Mouse (Mus musculus): ENCODE measurements around the gene Dck. TPM values are rescaled to one million over a fixed set of nuclear protein-coding genes. Genes with fewer than 3 reads are reported as not detected.

Gene Dck
- polyA plus RNA-seq, 1 experiment from 2014 or later: 44.0 TPM

DNA sequence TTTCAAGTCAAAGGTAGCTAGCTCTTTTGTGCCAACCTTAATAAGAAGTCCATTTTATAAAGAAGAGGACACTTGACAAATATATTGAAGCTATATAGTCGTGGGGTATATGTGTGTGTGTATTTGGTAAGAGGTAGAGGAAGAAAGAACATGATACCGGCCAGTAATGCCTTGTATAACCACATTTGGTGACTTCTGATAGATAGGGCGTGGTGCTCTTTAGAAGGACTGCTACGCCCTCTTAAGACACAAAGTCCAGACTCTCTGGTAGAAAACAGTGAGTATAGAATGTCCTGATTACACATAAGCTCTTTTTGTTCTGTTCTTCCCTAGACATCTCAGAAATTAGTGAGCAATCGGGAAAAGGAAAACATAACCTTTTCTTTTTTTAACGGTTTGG, 3.4 kb downstream of the Dck start:
- H3K9me3 ChIP-seq (ENCODE audit: control insufficient read depth, low read length): no peaks in the 10 kb centered on the region
- H3K36me3 ChIP-seq (ENCODE audit: control insufficient read depth, insufficient read depth, low read length): no peaks in the 10 kb centered on the region; the same call in 1 of the 2 replicates
- 92% methylated on average over 6 of the region's 6 CpGs for WGBS
- no peak overlapping the region for H3K27ac ChIP-seq (ENCODE audit: low read depth, low read length)
- H3K4me2 ChIP-seq (ENCODE audit: low read depth, low read length): no peak overlapping the region
- ATAC-seq (ENCODE audit: low read depth): no peak
- peaks cover 13% of the 10 kb centered on the region; the same call in 1 of the 2 replicates for H3K4me1 ChIP-seq (ENCODE audit: control insufficient read depth, insufficient read depth, low read length)
- no peaks in the 10 kb centered on the region for H3K27me3 ChIP-seq (ENCODE audit: control insufficient read depth, insufficient read depth, low read length)
- no peak overlapping the region for H3K4me3 ChIP-seq (ENCODE audit: low read depth, low read length)
- no peak overlapping the region for H3K9ac ChIP-seq (replicated peaks; ENCODE audit: low read depth, low read length)

DNA sequence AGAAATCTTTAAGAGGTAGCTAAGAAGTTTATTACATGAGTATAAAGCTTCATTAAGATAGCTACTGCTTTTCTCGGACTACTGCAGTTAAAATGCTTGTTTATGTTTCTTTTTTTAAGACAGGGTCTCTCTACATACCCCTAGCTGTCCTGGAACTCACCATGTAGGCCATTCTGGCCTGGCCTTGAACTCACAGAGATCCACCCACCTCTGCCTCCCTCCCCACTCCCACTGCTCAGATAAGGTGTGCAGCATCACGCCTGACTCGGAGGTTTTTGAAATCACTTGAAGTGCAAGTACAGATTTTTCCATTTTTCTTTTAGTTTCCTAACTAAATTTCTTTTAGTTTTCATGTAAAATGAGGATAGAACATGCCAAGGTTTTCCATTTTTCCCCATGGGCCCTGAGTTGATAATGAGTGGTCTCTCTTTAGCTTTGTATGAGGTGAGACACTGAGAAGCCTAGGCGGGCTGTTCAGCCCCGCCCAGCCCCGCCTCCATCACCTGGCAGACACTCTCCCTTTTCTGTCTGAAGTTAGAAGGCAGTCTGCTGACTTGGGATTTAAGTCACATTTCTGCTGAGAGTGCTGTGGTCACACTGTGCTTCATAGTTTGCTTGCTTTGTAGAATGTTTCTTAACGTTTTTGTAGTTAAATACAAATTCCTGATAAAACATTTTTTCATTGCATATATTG, 17.4 kb downstream of the Dck start:
- no peak overlapping the region for H3K27ac ChIP-seq (ENCODE audit: low read depth, low read length)
- H3K4me3 ChIP-seq (ENCODE audit: low read depth, low read length): no peak overlapping the region
- no peaks in the 10 kb centered on the region for H3K27me3 ChIP-seq (ENCODE audit: control insufficient read depth, insufficient read depth, low read length)
- H3K9ac ChIP-seq (replicated peaks; ENCODE audit: low read depth, low read length): no peak overlapping the region
- no peak overlapping the region for H3K4me2 ChIP-seq (ENCODE audit: low read depth, low read length)
- H3K36me3 ChIP-seq (ENCODE audit: control insufficient read depth, insufficient read depth, low read length): peaks cover 28% of the 10 kb centered on the region
- ATAC-seq (ENCODE audit: low read depth): no peak
- H3K4me1 ChIP-seq (ENCODE audit: control insufficient read depth, insufficient read depth, low read length): no peaks in the 10 kb centered on the region
- no peaks in the 10 kb centered on the region for H3K9me3 ChIP-seq (ENCODE audit: control insufficient read depth, low read length)
- 82% methylated on average over 7 of the region's 7 CpGs for WGBS

DNA sequence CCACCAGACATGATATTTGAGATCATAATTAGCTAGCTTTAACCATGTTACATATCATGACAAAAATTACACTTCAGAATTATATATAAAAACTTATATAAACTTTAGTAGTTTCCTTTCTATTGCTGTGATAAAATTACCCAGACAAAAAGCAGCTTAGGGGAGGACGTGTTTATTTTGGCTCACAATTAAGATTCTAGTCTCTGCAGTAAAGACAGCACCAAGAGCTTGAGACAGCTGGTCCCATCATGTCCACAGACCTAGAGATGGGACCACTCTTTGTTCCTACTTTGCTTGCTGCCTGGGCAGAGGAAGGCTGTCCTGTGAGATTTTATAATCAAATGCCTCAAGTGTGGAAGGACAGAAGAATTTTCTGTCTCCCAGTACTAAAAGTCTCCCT, 20.3 kb downstream of the Dck start:
- H3K9ac ChIP-seq (replicated peaks; ENCODE audit: low read depth, low read length): no peak overlapping the region
- no peaks in the 10 kb centered on the region for H3K4me1 ChIP-seq (ENCODE audit: control insufficient read depth, insufficient read depth, low read length)
- H3K27ac ChIP-seq (ENCODE audit: low read depth, low read length): no peak overlapping the region
- peaks cover 17% of the 10 kb centered on the region for H3K36me3 ChIP-seq (ENCODE audit: control insufficient read depth, insufficient read depth, low read length)
- no peak overlapping the region for H3K4me2 ChIP-seq (ENCODE audit: low read depth, low read length)
- no peak for ATAC-seq (ENCODE audit: low read depth)
- H3K27me3 ChIP-seq (ENCODE audit: control insufficient read depth, insufficient read depth, low read length): no peaks in the 10 kb centered on the region
- no peaks in the 10 kb centered on the region for H3K9me3 ChIP-seq (ENCODE audit: control insufficient read depth, low read length)
- no peak overlapping the region for H3K4me3 ChIP-seq (ENCODE audit: low read depth, low read length)
- WGBS: 91% methylated on average over 1 of the region's 1 CpGs

DNA sequence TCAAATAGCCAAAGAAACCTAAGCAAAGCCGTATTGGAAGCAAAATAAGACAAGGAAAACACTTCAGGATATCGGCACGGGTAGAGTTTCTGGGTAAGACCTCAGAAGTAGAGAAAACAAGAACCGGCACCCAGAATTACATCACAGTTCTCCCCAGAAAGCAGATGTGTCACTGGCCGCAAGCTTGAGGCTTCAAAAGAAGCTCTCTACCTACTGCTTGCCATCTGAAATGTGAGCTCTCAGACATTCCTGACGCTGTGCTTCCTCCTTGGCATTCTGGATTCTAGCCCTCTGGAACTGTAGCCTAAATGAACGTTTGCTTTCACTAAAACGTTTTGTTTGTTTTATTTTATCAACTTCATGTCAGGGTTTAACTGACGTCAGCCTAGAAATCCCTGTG, 25.9 kb downstream of the Dck start:
- no peaks in the 10 kb centered on the region for H3K4me1 ChIP-seq (ENCODE audit: control insufficient read depth, insufficient read depth, low read length)
- H3K9me3 ChIP-seq (ENCODE audit: control insufficient read depth, low read length): no peaks in the 10 kb centered on the region
- no peak for ATAC-seq (ENCODE audit: low read depth)
- H3K36me3 ChIP-seq (ENCODE audit: control insufficient read depth, insufficient read depth, low read length): no peaks in the 10 kb centered on the region
- no peak overlapping the region for H3K9ac ChIP-seq (replicated peaks; ENCODE audit: low read depth, low read length)
- no peak overlapping the region for H3K27ac ChIP-seq (ENCODE audit: low read depth, low read length)
- no peak overlapping the region for H3K4me2 ChIP-seq (ENCODE audit: low read depth, low read length)
- no peak overlapping the region for H3K4me3 ChIP-seq (ENCODE audit: low read depth, low read length)
- no peaks in the 10 kb centered on the region for H3K27me3 ChIP-seq (ENCODE audit: control insufficient read depth, insufficient read depth, low read length)
- 64% methylated on average over 9 of the region's 9 CpGs for WGBS

DNA sequence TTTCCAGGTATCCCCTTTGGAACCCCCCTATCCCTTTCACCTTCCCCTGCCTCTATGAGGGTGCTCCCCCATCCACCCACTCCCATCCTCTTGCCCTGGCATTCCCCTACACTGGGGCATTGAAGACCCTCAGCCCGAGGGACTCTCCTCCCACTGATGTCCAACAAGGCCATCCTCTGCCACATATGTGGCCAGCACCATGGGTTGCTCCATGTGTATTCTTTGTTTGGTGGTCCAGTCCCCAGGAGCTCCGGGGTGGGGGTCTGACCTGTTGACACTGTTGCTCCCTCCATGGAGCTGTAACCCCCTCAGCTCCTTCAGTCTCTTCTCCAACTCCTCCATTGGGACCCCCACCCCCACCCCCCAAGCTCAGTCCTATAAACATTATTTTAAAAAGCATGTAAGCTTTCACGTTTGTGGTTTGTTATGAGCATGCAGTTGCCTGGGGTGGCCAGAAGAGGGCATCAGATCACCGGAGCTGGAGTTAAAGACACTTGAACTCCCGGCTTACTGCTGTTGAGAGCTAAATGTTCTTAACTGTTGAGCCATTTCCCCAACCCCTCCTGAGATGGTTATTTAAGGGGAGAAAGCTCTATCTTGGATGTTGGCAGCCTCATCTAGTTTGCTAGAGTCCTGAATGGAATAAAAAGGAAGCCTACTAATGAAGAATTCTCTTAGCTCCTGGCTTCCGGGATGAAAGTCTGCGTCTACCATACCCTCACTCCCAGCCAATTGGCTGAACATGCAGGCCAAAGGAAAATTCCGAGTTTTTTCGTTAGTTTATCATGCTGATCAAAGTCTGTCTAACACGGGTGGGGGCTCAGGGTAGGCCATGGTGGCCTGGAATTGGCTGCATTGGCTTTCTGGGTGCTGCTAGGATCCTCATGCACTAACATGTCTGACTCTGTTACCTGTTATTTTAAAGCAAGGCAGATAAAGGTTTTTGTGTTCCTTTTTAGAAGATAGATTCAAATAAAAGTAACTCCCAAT, 26.8 kb downstream of the Dck start:
- Histone ChIP-seq H3K27ac (ENCODE audit: low read depth, low read length) (no peak overlapping the region), H3K27me3 (ENCODE audit: control insufficient read depth, insufficient read depth, low read length) (no peaks in the 10 kb centered on the region), H3K36me3 (ENCODE audit: control insufficient read depth, insufficient read depth, low read length) (no peaks in the 10 kb centered on the region), H3K4me3 (ENCODE audit: low read depth, low read length) (no peak overlapping the region), H3K4me1 (ENCODE audit: control insufficient read depth, insufficient read depth, low read length) (no peaks in the 10 kb centered on the region), H3K9me3 (ENCODE audit: control insufficient read depth, low read length) (no peaks in the 10 kb centered on the region), H3K9ac (replicated peaks; ENCODE audit: low read depth, low read length) (no peak overlapping the region), H3K4me2 (ENCODE audit: low read depth, low read length) (no peak overlapping the region)
- WGBS: 42% methylated on average over 10 of the region's 10 CpGs
- ATAC-seq (ENCODE audit: low read depth): peak; percentile 58

DNA sequence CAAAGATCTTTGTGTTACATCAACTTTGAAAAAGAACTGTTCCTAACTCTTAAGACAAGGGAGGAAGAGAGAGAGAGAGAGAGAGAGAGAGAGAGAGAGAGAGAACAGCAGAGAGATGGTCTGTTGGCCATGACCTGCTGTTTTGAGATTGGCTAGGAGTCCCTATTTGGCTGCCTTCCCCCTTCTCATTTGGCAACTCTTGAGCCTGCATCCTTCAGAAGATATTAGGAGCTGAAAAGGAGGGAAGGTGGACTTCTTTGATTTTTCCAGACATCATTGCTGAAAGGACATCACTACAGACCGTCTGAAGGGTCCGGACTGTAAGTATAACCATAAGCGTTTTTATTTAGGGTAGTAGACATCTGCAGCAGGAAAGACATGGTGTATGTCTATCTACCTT, 28.9 kb downstream of the Dck start:
- H3K36me3 ChIP-seq (ENCODE audit: control insufficient read depth, insufficient read depth, low read length): no peaks in the 10 kb centered on the region

DNA sequence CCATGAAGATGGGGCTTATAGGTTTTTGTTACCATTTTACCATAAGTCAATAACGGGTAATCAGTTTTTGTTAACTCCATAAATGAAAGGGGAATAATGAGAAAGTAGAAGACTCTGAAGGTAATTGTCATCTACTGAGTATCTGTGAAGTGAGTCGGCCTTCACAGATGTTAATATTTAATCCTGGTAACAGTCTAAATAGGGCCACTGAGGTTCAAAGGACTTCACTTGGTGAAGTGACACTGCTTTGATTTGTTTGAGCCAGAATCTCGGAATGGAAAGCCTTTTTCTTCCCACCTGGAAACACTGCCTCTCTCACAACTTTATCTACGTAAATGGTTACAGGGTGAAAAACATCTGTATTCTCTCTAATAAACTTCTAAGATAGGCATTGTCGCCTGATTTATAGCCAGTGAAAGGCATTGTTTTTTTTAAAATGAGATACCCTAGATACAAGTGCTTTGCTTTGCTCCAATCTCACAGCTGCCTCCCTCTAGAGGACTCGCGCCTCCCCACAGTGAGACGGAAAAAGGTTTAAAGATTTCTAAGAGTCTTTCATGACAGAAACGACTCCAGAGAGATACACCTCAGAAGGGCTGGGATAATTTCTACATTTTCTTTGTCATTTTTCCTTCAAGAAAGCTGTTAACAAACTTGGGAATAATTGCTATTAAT, 31.3 kb downstream of the Dck start:
- Histone ChIP-seq H3K4me2 (ENCODE audit: low read depth, low read length) (no peak overlapping the region), H3K36me3 (ENCODE audit: control insufficient read depth, insufficient read depth, low read length) (no peaks in the 10 kb centered on the region), H3K9me3 (ENCODE audit: control insufficient read depth, low read length) (no peaks in the 10 kb centered on the region), H3K4me3 (ENCODE audit: low read depth, low read length) (no peak overlapping the region), H3K4me1 (ENCODE audit: control insufficient read depth, insufficient read depth, low read length) (no peaks in the 10 kb centered on the region), H3K27ac (ENCODE audit: low read depth, low read length) (no peak overlapping the region), H3K9ac (replicated peaks; ENCODE audit: low read depth, low read length) (no peak overlapping the region), H3K27me3 (ENCODE audit: control insufficient read depth, insufficient read depth, low read length) (no peaks in the 10 kb centered on the region)
- WGBS: 34% methylated on average over 9 of the region's 9 CpGs
- no peak for ATAC-seq (ENCODE audit: low read depth)

More for the DNA sequence above, 28.9 kb downstream of the Dck start:
- Histone ChIP-seq H3K27me3 (ENCODE audit: control insufficient read depth, insufficient read depth, low read length) (no peaks in the 10 kb centered on the region), H3K9me3 (ENCODE audit: control insufficient read depth, low read length) (no peaks in the 10 kb centered on the region), H3K4me3 (ENCODE audit: low read depth, low read length) (no peak overlapping the region), H3K9ac (replicated peaks; ENCODE audit: low read depth, low read length) (no peak overlapping the region), H3K27ac (ENCODE audit: low read depth, low read length) (no peak overlapping the region), H3K4me2 (ENCODE audit: low read depth, low read length) (no peak overlapping the region), H3K4me1 (ENCODE audit: control insufficient read depth, insufficient read depth, low read length) (no peaks in the 10 kb centered on the region)
- 95% methylated on average over 3 of the region's 3 CpGs for WGBS
- no peak for ATAC-seq (ENCODE audit: low read depth)

DNA sequence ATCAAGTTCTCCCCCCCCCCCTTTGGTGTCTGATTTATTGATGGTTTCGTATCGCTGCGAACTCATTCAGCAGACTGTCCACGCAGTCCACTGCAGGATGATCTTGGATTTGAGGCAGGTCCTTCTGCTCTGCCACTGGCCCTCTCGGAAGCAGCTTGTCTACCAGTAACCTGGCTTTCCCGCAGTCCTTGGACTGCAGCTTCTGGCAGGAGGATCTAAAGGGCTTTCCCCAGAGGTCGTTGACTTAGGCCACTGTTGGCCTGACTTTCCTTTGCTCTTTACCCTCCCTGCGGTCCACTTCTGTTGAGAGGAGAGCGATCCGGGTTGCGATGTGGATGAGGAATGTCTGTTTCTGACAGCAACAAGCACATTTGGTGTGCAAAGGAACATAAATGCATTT, 31.8 kb downstream of the Dck start:
- ATAC-seq (ENCODE audit: low read depth): no peak

More for the DNA sequence above, 31.8 kb downstream of the Dck start:
- H3K4me1 ChIP-seq (ENCODE audit: control insufficient read depth, insufficient read depth, low read length): no peaks in the 10 kb centered on the region
- H3K9me3 ChIP-seq (ENCODE audit: control insufficient read depth, low read length): no peaks in the 10 kb centered on the region
- no peak overlapping the region for H3K27ac ChIP-seq (ENCODE audit: low read depth, low read length)
- no peaks in the 10 kb centered on the region for H3K36me3 ChIP-seq (ENCODE audit: control insufficient read depth, insufficient read depth, low read length)
- no peak overlapping the region for H3K4me2 ChIP-seq (ENCODE audit: low read depth, low read length)
- WGBS: 50% methylated on average over 11 of the region's 11 CpGs
- no peak overlapping the region for H3K4me3 ChIP-seq (ENCODE audit: low read depth, low read length)
- H3K27me3 ChIP-seq (ENCODE audit: control insufficient read depth, insufficient read depth, low read length): no peaks in the 10 kb centered on the region
- H3K9ac ChIP-seq (replicated peaks; ENCODE audit: low read depth, low read length): no peak overlapping the region

All from neural tube, embryonic 14.5 days (tissue).